Mouse (Mus musculus) adrenal gland (tissue): Measurements from ENCODE around the gene Txlna.

Experiments used
- intact Hi-C: fragments of 180-260 bp; cut with DNase I; formaldehyde crosslinking; loops from one replicate; pipeline ENCODE4 v1.15.1; 2025
- long read RNA-seq, 2 experiments: library from polyadenylated mRNA; unstranded; transcript quantifications; one replicate each; pipeline ENCODE4 v2.0.0; 2020; ENCODE audit warnings: borderline replicate concordance in 1 of 2; ENCODE audit not compliant: insufficient replicate concordance in 1 of 2

Txlna gene
- long read RNA-seq, experiment 1, full-length matches to known transcripts = 9 of 23 reads
- long read RNA-seq, experiment 1, partial matches to known transcripts = 9 of 23 reads
- long read RNA-seq, experiment 1, other reads (novel, unspliced or antisense) = 5 of 23 reads
- long read RNA-seq, experiment 2, full-length matches to known transcripts = 8 of 26 reads
- long read RNA-seq, experiment 2, partial matches to known transcripts = 10 of 26 reads
- long read RNA-seq, experiment 2, other reads (novel, unspliced or antisense) = 8 of 26 reads

GRCm38 (mm10) chr4:129640638-129641467 lies at the start of gene Txlna:
TSS of gene Txlna (minus strand) at chr4:129641065.
- intact Hi-C loops = no loop called here

- intact Hi-C loops = no loop called here
Measured at GRCm38 (mm10) chr4:129684531-129684930, 43.7 kb upstream of the Txlna start.

GRCm38 (mm10) chr4:129683901-129684493 lies 43.1 kb upstream of the Txlna start:
- intact Hi-C loops = no loop called here

GRCm38 (mm10) chr4:129681837-129682236 lies 41.0 kb upstream of the Txlna start:
- intact Hi-C loops = no loop called here

GRCm38 (mm10) chr4:129672878-129673449 lies 32.1 kb upstream of the Txlna start:
- intact Hi-C loops = no loop called here

- intact Hi-C loops = no loop called here
Measured at GRCm38 (mm10) chr4:129672083-129672877, 31.4 kb upstream of the Txlna start, which contains the start of gene Kpna6. TSS of gene Kpna6 (minus strand) at chr4:129672767.

- intact Hi-C loops = no loop called here
Measured at GRCm38 (mm10) chr4:129671491-129672082, 30.7 kb upstream of the Txlna start.

- intact Hi-C loops = no loop called here
Measured at GRCm38 (mm10) chr4:129662255-129662813, 21.5 kb upstream of the Txlna start.

- intact Hi-C loops = no loop called here
Measured at GRCm38 (mm10) chr4:129661584-129661983, 20.7 kb upstream of the Txlna start.

- intact Hi-C loops = no loop called here
Measured at GRCm38 (mm10) chr4:129654770-129655169, 13.9 kb upstream of the Txlna start.

GRCm38 (mm10) chr4:129650359-129650758 lies 9.5 kb upstream of the Txlna start:
- intact Hi-C loops = no loop called here

GRCm38 (mm10) chr4:129648656-129649055 lies 7.8 kb upstream of the Txlna start:
- intact Hi-C loops = no loop called here

- intact Hi-C loops = no loop called here
Measured at GRCm38 (mm10) chr4:129645204-129645603, 4.3 kb upstream of the Txlna start.

GRCm38 (mm10) chr4:129641756-129642155 lies 891 bp upstream of the Txlna start:
- intact Hi-C loops = no loop called here

GRCm38 (mm10) chr4:129640101-129640637 lies 696 bp downstream of the Txlna start:
- intact Hi-C loops = no loop called here

GRCm38 (mm10) chr4:129639221-129639620 lies 1.6 kb downstream of the Txlna start:
- intact Hi-C loops = no loop called here

GRCm38 (mm10) chr4:129633852-129634251 lies 7.0 kb downstream of the Txlna start:
- intact Hi-C loops = no loop called here

GRCm38 (mm10) chr4:129631867-129632266 lies 9.0 kb downstream of the Txlna start:
- intact Hi-C loops = no loop called here

GRCm38 (mm10) chr4:129630944-129631343 lies 9.9 kb downstream of the Txlna start:
- intact Hi-C loops = no loop called here

GRCm38 (mm10) chr4:129626035-129626434 lies 14.8 kb downstream of the Txlna start:
- intact Hi-C loops = no loop called here
